Comparison of ENCODE assay signal across 11 mouse cellular contexts in the genomic region with DNA sequence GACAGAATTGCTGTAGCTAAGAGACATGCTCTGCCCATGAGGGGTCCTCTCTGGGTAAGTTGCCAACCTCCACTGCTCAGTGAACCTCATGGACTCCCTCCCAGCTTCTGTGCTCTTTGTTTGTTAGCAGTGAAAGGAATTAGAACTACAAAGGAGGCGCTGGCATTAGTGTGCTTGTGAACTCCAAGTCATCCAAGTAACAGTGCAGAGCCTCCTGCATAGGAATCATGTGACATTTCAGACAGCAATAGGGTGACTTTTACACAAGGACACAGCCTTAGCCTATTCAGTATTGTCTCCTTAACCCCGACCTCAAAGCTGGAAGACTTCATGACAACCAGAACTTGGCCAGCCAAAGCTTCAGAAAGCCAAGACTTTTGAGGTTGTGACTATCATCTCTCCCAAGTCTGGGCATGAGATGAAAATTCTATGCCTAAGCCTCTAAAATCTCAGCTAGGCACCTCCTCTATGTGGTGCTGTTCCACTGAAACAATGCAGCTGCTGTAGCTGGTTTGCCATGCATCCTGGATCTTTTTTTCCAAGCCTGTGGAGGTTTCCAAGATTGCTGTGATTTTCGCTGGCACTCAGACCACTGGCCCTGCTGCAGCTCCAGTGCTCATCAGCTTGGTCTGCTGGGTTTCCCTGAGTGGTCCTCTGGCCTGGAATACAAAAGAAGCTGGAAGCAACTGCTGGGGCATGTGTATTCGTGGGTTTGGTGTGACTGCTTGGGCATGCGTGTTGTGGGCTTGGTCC. TPM values are rescaled to one million over a fixed set of nuclear protein-coding genes. Genes with fewer than 3 reads are reported as not detected.
DNase-seq lines count a peak whose midpoint lies in the region; ATAC-seq and TF ChIP-seq lines count a peak whose summit lies in the region.
"Had no signal": no experiment of that assay in that cellular context is flagged by ENCODE, and none has a peak within 500 bp of the region (broad histone marks: within the 10 kb centered on the region; RNA-seq: fewer than 3 reads in every experiment).

No protein-coding gene starts in this region.

- no peak for TF ChIP-seq CTCF in lung, adult 2 months (IDR thresholded peaks at IDR 0.05; ENCODE audit: insufficient read depth, low read length)
- TF ChIP-seq CTCF in lung, postnatal 0 days (IDR thresholded peaks at IDR 0.05): 0 out of 2 replicates have a peak, but pooled peaks have one; percentile 8

- no peaks in the 10 kb centered on the region for H3K36me3 ChIP-seq in forebrain, embryonic 10.5 days (replicated peaks)
- no peaks in the 10 kb centered on the region for H3K36me3 ChIP-seq in forebrain, embryonic 12.5 days (replicated peaks)
- H3K36me3 ChIP-seq in lung, embryonic 15.5 days: no peaks in the 10 kb centered on the region
- no peaks in the 10 kb centered on the region for H3K36me3 ChIP-seq in lung, postnatal 0 days (ENCODE audit: insufficient read depth, low read length)
- H3K36me3 ChIP-seq in neural tube, embryonic 15.5 days: no peaks in the 10 kb centered on the region
- no peaks in the 10 kb centered on the region for H3K36me3 ChIP-seq in kidney, embryonic 14.5 days (ENCODE audit: control insufficient read depth, insufficient read depth, low read length)
- H3K36me3 ChIP-seq: embryonic facial prominence, embryonic 13.5 days had no signal

- no peak for ATAC-seq in forebrain, embryonic 12.5 days (ENCODE audit: low FRiP score)
- peak; percentile 42; the same call in 1 of the 2 replicates for ATAC-seq in lung, embryonic 15.5 days (ENCODE audit: borderline replicate concordance, extremely low read depth, low FRiP score, low TSS enrichment)
- peak; percentile 32 for ATAC-seq in lung, postnatal 0 days
- ATAC-seq in neural tube, embryonic 15.5 days (ENCODE audit: low FRiP score): peak; percentile 88
- no peak for ATAC-seq in kidney, embryonic 14.5 days (ENCODE audit: low FRiP score, low TSS enrichment)

- no peak for DNase-seq in forebrain, embryonic 10.5 days (ENCODE audit: extremely low spot score, low spot score)
- DNase-seq in lung, adult 2 months: no peak
- DNase-seq in lung, postnatal 0 days (ENCODE audit: low spot score): peak; percentile 32
- no peak for DNase-seq in natural killer cell, adult 2 months (ENCODE audit: low spot score in 2 of 2)
- DNase-seq: gastrocnemius, postnatal 36 days; retina, postnatal 1 day had no signal

- no peaks in the 10 kb centered on the region for H3K9me3 ChIP-seq in forebrain, embryonic 10.5 days
- H3K9me3 ChIP-seq in forebrain, embryonic 12.5 days: no peaks in the 10 kb centered on the region
- H3K9me3 ChIP-seq in lung, embryonic 15.5 days: no peaks in the 10 kb centered on the region
- H3K9me3 ChIP-seq in lung, postnatal 0 days (ENCODE audit: low read length): no peaks in the 10 kb centered on the region
- no peaks in the 10 kb centered on the region for H3K9me3 ChIP-seq in neural tube, embryonic 15.5 days (replicated peaks)
- no peaks in the 10 kb centered on the region for H3K9me3 ChIP-seq in kidney, embryonic 14.5 days (ENCODE audit: control insufficient read depth, low read length)
- H3K9me3 ChIP-seq: embryonic facial prominence, embryonic 13.5 days had no signal

- 74% methylated on average over 5 of the region's 5 CpGs for WGBS in forebrain, embryonic 10.5 days
- WGBS in forebrain, embryonic 12.5 days: 61% methylated on average over 5 of the region's 5 CpGs
- 77% methylated on average over 5 of the region's 5 CpGs for WGBS in lung, embryonic 15.5 days
- 66% methylated on average over 5 of the region's 5 CpGs for WGBS in lung, adult 2 months
- 65% methylated on average over 5 of the region's 5 CpGs for WGBS in lung, postnatal 0 days
- WGBS in neural tube, embryonic 15.5 days: 72% methylated on average over 5 of the region's 5 CpGs
- 80% methylated on average over 5 of the region's 5 CpGs for WGBS in kidney, embryonic 14.5 days

- H3K27ac ChIP-seq in forebrain, embryonic 10.5 days: peak overlapping the region; percentile 2; the same call in 1 of the 2 replicates
- H3K27ac ChIP-seq in forebrain, embryonic 12.5 days: no peak overlapping the region; the same call in 1 of the 2 replicates
- H3K27ac ChIP-seq in lung, embryonic 15.5 days: no peak overlapping the region
- no peak overlapping the region for H3K27ac ChIP-seq in lung, postnatal 0 days (ENCODE audit: low read length)
- peak overlapping the region; percentile 60 for H3K27ac ChIP-seq in neural tube, embryonic 15.5 days (replicated peaks)
- no peak overlapping the region for H3K27ac ChIP-seq in kidney, embryonic 14.5 days (ENCODE audit: low read depth, low read length)
- H3K27ac ChIP-seq: embryonic facial prominence, embryonic 13.5 days had no signal

- H3K4me1 ChIP-seq in forebrain, embryonic 10.5 days: peaks cover 9% of the 10 kb centered on the region
- H3K4me1 ChIP-seq in forebrain, embryonic 12.5 days: peaks cover 3% of the 10 kb centered on the region; the same call in 1 of the 2 replicates
- no peaks in the 10 kb centered on the region for H3K4me1 ChIP-seq in lung, embryonic 15.5 days
- no peaks in the 10 kb centered on the region for H3K4me1 ChIP-seq in lung, adult 2 months (ENCODE audit: control insufficient read depth, insufficient read depth, low read length)
- H3K4me1 ChIP-seq in lung, postnatal 0 days (ENCODE audit: insufficient read depth, low read depth, low read length): no peaks in the 10 kb centered on the region
- H3K4me1 ChIP-seq in neural tube, embryonic 15.5 days: no peaks in the 10 kb centered on the region
- H3K4me1 ChIP-seq in kidney, embryonic 14.5 days (ENCODE audit: control insufficient read depth, insufficient read depth, low read length): no peaks in the 10 kb centered on the region
- H3K4me1 ChIP-seq: embryonic facial prominence, embryonic 13.5 days had no signal

- no peak for TF ChIP-seq EP300 in lung, postnatal 0 days (IDR thresholded peaks at IDR 0.05)

- H3K9ac ChIP-seq in forebrain, embryonic 12.5 days: no peak overlapping the region
- no peak overlapping the region for H3K9ac ChIP-seq in lung, embryonic 15.5 days
- H3K9ac ChIP-seq in lung, postnatal 0 days (replicated peaks; ENCODE audit: low read depth): no peak overlapping the region
- H3K9ac ChIP-seq in neural tube, embryonic 15.5 days (replicated peaks): no peak overlapping the region
- H3K9ac ChIP-seq in kidney, embryonic 14.5 days (ENCODE audit: low read depth, low read length): no peak overlapping the region
- H3K9ac ChIP-seq: embryonic facial prominence, embryonic 13.5 days had no signal

- no peak overlapping the region for H3K4me3 ChIP-seq in forebrain, embryonic 10.5 days
- no peak overlapping the region for H3K4me3 ChIP-seq in forebrain, embryonic 12.5 days (replicated peaks)
- no peak overlapping the region for H3K4me3 ChIP-seq in lung, embryonic 15.5 days
- no peak overlapping the region for H3K4me3 ChIP-seq in lung, adult 2 months (replicated peaks; ENCODE audit: extremely low read depth, low read depth, low read length)
- H3K4me3 ChIP-seq in lung, postnatal 0 days (ENCODE audit: low read depth, low read length): no peak overlapping the region
- no peak overlapping the region for H3K4me3 ChIP-seq in neural tube, embryonic 15.5 days (replicated peaks)
- H3K4me3 ChIP-seq in kidney, embryonic 14.5 days (ENCODE audit: low read length): no peak overlapping the region
- H3K4me3 ChIP-seq: embryonic facial prominence, embryonic 13.5 days had no signal

- H3K4me2 ChIP-seq in forebrain, embryonic 12.5 days: no peak overlapping the region
- H3K4me2 ChIP-seq in lung, embryonic 15.5 days: no peak overlapping the region
- no peak overlapping the region for H3K4me2 ChIP-seq in lung, postnatal 0 days (replicated peaks; ENCODE audit: low read depth, low read length)
- H3K4me2 ChIP-seq in neural tube, embryonic 15.5 days: no peak overlapping the region
- H3K4me2 ChIP-seq in kidney, embryonic 14.5 days (replicated peaks; ENCODE audit: low read depth, low read length): no peak overlapping the region
- H3K4me2 ChIP-seq: embryonic facial prominence, embryonic 13.5 days had no signal

- no peak for TF ChIP-seq POLR2A in lung, adult 2 months (IDR thresholded peaks at IDR 0.05; ENCODE audit: borderline replicate concordance, extremely low read depth, low read depth, low read length)

- H3K27me3 ChIP-seq in forebrain, embryonic 10.5 days (ENCODE audit: poor library complexity, severe bottlenecking): no peaks in the 10 kb centered on the region
- H3K27me3 ChIP-seq in forebrain, embryonic 12.5 days: no peaks in the 10 kb centered on the region
- H3K27me3 ChIP-seq in lung, embryonic 15.5 days: no peaks in the 10 kb centered on the region
- H3K27me3 ChIP-seq in lung, postnatal 0 days (replicated peaks; ENCODE audit: insufficient read depth, low read length): no peaks in the 10 kb centered on the region
- no peaks in the 10 kb centered on the region for H3K27me3 ChIP-seq in neural tube, embryonic 15.5 days (replicated peaks)
- H3K27me3 ChIP-seq in kidney, embryonic 14.5 days (ENCODE audit: control insufficient read depth, insufficient read depth, low read length): no peaks in the 10 kb centered on the region
- H3K27me3 ChIP-seq: embryonic facial prominence, embryonic 13.5 days had no signal

RNA-seq across cellular contexts. Expression of a gene that starts 52.8 kb away (rescaled TPM):
- 13.2 and 14.1 TPM in 2 replicates for polyA plus RNA-seq in forebrain, embryonic 10.5 days (2016; fragmentation: Nextera tagmentation; extraction: Ambion mirVana)
- polyA plus RNA-seq in forebrain, embryonic 12.5 days (2016; fragmentation: Nextera tagmentation; extraction: Ambion mirVana): 13.6 and 14.1 TPM in 2 replicates
- polyA plus RNA-seq in lung, embryonic 15.5 days (2015; fragmentation: Nextera tagmentation; extraction: Ambion mirVana): 18.3 and 19.7 TPM in 2 replicates
- polyA plus RNA-seq in lung, adult 2 months (2012; rRNA removed): 4.1 and 4.2 TPM in 2 replicates
- 13.8 and 14.5 TPM in 2 replicates for polyA plus RNA-seq in lung, postnatal 0 days (2015; fragmentation: Nextera tagmentation; extraction: Ambion mirVana)
- polyA plus RNA-seq in neural tube, embryonic 15.5 days (2015; fragmentation: Nextera tagmentation; extraction: Ambion mirVana): 21.9 and 23.3 TPM in 2 replicates
- 14.1 and 15.8 TPM in 2 replicates for polyA plus RNA-seq in kidney, embryonic 14.5 days (2014; fragmentation: Nextera tagmentation; extraction: Ambion mirVana)

Comparison
In these comparisons a context has a peak if more than half of its experiments do, and no peak if none do; other contexts are left out.
1. H3K27ac ChIP-seq: peak in forebrain, embryonic 10.5 days (single experiment) and neural tube, embryonic 15.5 days (single experiment); none in forebrain, embryonic 12.5 days (single experiment), lung, embryonic 15.5 days (single experiment), lung, postnatal 0 days (single experiment) and kidney, embryonic 14.5 days (single experiment).
2. ATAC-seq: peak in lung, embryonic 15.5 days (single experiment), lung, postnatal 0 days (single experiment) and neural tube, embryonic 15.5 days (single experiment); none in forebrain, embryonic 12.5 days (single experiment) and kidney, embryonic 14.5 days (single experiment).